21 mouse cellular contexts compared by ENCODE assay signal in the genomic region with DNA sequence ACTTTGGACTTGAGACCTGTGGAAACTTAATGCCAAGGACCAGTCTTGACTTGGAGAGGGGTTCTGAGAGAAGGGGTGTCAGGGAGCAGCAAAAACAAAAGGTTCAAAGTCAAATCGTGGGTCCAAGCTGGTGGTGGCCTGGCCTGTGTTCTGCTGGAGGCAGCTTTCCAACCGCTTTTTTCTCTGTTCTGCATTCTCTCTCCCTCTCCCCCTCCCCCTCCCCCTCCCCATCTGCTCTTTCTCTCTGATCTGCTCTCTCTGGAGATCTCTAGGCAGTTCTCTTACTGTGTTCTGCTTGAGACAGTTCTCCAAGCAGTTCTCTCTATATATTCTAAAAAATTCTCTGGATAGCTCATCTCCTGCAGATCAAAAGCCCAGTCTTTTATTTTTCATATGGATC. TPM values are rescaled to one million over a fixed set of nuclear protein-coding genes. Genes with fewer than 3 reads are reported as not detected.
DNase-seq lines count a peak whose midpoint lies in the region; TF ChIP-seq lines count a peak whose summit lies in the region.
"Had no signal": no experiment of that assay in that cellular context is flagged by ENCODE, and none has a peak within 500 bp of the region (broad histone marks: within the 10 kb centered on the region; RNA-seq: fewer than 3 reads in every experiment).

No protein-coding gene starts in this region.

- no peaks in the 10 kb centered on the region for H3K27me3 ChIP-seq in kidney, adult 2 months (replicated peaks; ENCODE audit: control insufficient read depth, insufficient read depth, low read length)
- H3K27me3 ChIP-seq: embryonic facial prominence, embryonic 12.5 days; forebrain, embryonic 12.5 days; heart, embryonic 13.5 days; midbrain, embryonic 15.5 days had no signal

- H3K36me3 ChIP-seq in kidney, adult 2 months (ENCODE audit: control insufficient read depth, insufficient read depth, low read length): no peaks in the 10 kb centered on the region
- H3K36me3 ChIP-seq: embryonic facial prominence, embryonic 12.5 days; forebrain, embryonic 12.5 days; heart, embryonic 13.5 days; midbrain, embryonic 15.5 days had no signal

- H3K4me3 ChIP-seq in kidney, adult 2 months (ENCODE audit: insufficient read depth, low read depth, low read length): no peak overlapping the region
- H3K4me3 ChIP-seq: embryonic facial prominence, embryonic 12.5 days; erythroblast, embryonic 14.5 days; forebrain, embryonic 12.5 days; heart, embryonic 13.5 days; midbrain, embryonic 15.5 days had no signal

- DNase-seq in cerebellum, postnatal 10 days: peak; percentile 62
- no peak for DNase-seq in cerebellum, postnatal 36 days
- peak; percentile 16 for DNase-seq in kidney, adult 2 months
- DNase-seq in kidney, postnatal 10 days: no peak
- DNase-seq in retina, embryonic 14.5 days (ENCODE audit: low spot score): peak; percentile 18
- DNase-seq in retina, postnatal 1 day: no peak
- no peak for DNase-seq in gastrocnemius, adult 8-10 months (ENCODE audit: low spot score in 2 of 2)
- no peak for DNase-seq in embryo, embryonic 10 days (ENCODE audit: low spot score)
- DNase-seq: adrenal gland, postnatal 10 days; cerebellum, adult 9-10 months; gastrocnemius, postnatal 14 days; heart, adult 18-20 months; heart, postnatal 14 days; kidney, adult 11 months; liver, postnatal 0 days had no signal

- TF ChIP-seq CTCF in kidney, adult 2 months (conservative IDR thresholded peaks at IDR 0.05; ENCODE audit: insufficient read depth, insufficient read length, low read depth, low read length): no peak

- WGBS in kidney, adult 2 months: 56% methylated on average over 2 of the region's 2 CpGs

- H3K27ac ChIP-seq in kidney, adult 2 months (ENCODE audit: insufficient read depth, low read depth, low read length): no peak overlapping the region
- H3K27ac ChIP-seq: embryonic facial prominence, embryonic 12.5 days; forebrain, embryonic 12.5 days; heart, embryonic 13.5 days; midbrain, embryonic 15.5 days; stomach, postnatal 0 days had no signal

- H3K4me1 ChIP-seq in kidney, adult 2 months (ENCODE audit: control insufficient read depth, insufficient read depth, low read length): no peaks in the 10 kb centered on the region; the same call in 1 of the 2 replicates
- H3K4me1 ChIP-seq: embryonic facial prominence, embryonic 12.5 days; forebrain, embryonic 12.5 days; heart, embryonic 13.5 days; midbrain, embryonic 15.5 days had no signal

- no peak for TF ChIP-seq POLR2A in kidney, adult 2 months (IDR thresholded peaks at IDR 0.05; ENCODE audit: low read depth, low read length)

RNA-seq across cellular contexts. Expression of gene Fkbp4, which starts 21.8 kb away (rescaled TPM):
- polyA plus RNA-seq in kidney, adult 2 months (2012; rRNA removed): 163 and 166 TPM in 2 replicates
- total RNA-seq in gastrocnemius, adult 8-10 months (2022): 100 to 1,000 TPM; 113 to 133 (median 121) TPM

RNA-seq across cellular contexts. Expression of gene Itfg2, which starts 35.6 kb away (rescaled TPM):
- polyA plus RNA-seq in kidney, adult 2 months (2012; rRNA removed): 19.0 and 23.5 TPM in 2 replicates
- total RNA-seq in gastrocnemius, adult 8-10 months (2022): 10 to 100 TPM in 3 of 4 experiments, 1 to 10 TPM in 1; 8.1 to 17.8 (median 16.6) TPM

Comparison
In these comparisons a context has a peak if more than half of its experiments do, and no peak if none do; other contexts are left out.
1. DNase-seq: peak in cerebellum, postnatal 10 days (2 of 2), kidney, adult 2 months (single experiment) and retina, embryonic 14.5 days (single experiment); none in cerebellum, postnatal 36 days (0 of 2), kidney, postnatal 10 days (single experiment), retina, postnatal 1 day (single experiment), gastrocnemius, adult 8-10 months (0 of 2) and embryo, embryonic 10 days (single experiment).